Mouse (Mus musculus): ENCODE measurements at regions not wholly inside any gene's neighbourhood (a gene's known extent, or its start where the extent isn't known, plus 50 kb on each side); places are given as distances from the start of the nearest gene placed in this dataset.

DNA sequence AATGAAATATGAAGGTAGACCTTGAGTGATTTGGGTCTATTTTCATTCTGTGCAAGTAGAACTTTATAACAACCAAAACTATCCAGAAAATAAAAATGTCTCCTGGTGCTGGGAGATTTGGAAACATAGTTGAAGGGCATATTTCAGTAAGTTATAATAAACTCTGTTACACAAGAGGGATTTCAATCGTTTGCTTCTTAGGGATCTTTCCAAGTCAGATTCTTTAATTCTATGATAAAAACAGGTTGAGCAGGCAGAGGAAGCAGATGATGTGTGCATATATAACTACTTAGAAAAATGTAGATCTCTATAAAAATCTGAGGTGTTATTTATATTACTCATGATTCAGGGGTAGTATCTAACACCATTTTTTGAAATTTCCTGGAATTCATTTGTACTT lies 498.3 kb downstream of the Lmo4 start:
- TF ChIP-seq CTCF (IDR thresholded peaks at IDR 0.05; ENCODE audit: insufficient read depth, low read length) (no peak), POLR2A (IDR thresholded peaks at IDR 0.05; ENCODE audit: borderline replicate concordance, extremely low read depth, low read depth, low read length) (no peak)
